Mouse (Mus musculus) bone marrow, adult 2 months (tissue): ENCODE data around the gene Pola1.

Source experiments
- CTCF ChIP-seq: fragments of 200-500 bp; IDR thresholded peaks from 2 replicates; pipeline ENCODE4 v1.5.1; 2011; ENCODE audit warnings: low read length, control low read depth; ENCODE audit not compliant: control insufficient read depth, insufficient read depth
- POLR2A ChIP-seq: fragments of 200-500 bp; IDR thresholded peaks from 2 replicates; pipeline ENCODE4 v1.6.1; 2011; ENCODE audit warnings: low read depth, mild to moderate bottlenecking, control low read depth, low read length, borderline replicate concordance; ENCODE audit not compliant: control insufficient read depth

GRCm38 (mm10) chrX:93557171-93557570, 74.8 kb downstream of the Pola1 start:
- TF ChIP-seq CTCF (no peak), POLR2A (no peak)
